Mouse (Mus musculus): ENCODE measurements around the gene Ndn.
A peak's percentile ranks its signal among the peaks of the same experiment; 100 is the strongest.

Ndn gene

DNA sequence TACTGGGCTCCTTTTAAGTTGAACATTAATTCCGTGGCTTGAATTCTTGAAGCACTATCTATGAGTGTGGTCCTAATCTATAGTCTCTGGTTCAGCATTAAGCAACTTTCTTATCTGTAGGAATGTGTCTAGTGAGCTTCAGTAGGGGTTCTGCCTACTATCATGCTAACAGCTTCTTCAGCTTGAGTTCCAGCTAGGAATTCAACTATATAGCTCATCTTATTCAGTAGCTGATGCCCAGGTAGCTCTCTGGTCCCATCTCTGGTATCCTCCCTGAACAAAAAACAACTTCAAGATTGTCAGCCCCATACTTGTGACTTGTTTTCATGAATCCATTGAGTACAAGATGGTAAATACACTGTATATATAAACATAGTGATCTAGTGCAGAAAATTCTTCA lies at the start of gene Ndn:
TSS of gene Ndn (plus strand) at position 301 of the 400 bp plus-strand sequence.
- DNase-seq (ENCODE audit: low read depth, low spot score): no peak

DNA sequence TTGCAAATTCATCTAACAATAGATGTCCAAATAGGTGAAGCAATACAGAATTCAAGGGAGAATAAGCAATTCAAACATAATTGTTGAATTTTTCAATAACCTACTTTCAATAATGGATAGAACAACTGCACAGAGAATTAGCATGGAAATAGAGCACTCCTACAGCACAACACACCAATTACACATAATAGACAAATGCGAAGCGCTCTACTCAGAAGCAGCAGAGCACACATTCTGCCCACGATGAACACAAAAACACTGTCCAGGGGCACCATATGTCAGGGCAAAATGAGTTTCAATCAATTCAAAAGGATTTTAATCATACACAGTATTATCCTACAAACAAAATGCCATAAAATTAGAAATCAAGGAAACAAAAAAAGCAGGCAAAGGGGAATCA lies 43.9 kb upstream of the Ndn start:
- no peak for DNase-seq (ENCODE audit: low read depth, low spot score)

DNA sequence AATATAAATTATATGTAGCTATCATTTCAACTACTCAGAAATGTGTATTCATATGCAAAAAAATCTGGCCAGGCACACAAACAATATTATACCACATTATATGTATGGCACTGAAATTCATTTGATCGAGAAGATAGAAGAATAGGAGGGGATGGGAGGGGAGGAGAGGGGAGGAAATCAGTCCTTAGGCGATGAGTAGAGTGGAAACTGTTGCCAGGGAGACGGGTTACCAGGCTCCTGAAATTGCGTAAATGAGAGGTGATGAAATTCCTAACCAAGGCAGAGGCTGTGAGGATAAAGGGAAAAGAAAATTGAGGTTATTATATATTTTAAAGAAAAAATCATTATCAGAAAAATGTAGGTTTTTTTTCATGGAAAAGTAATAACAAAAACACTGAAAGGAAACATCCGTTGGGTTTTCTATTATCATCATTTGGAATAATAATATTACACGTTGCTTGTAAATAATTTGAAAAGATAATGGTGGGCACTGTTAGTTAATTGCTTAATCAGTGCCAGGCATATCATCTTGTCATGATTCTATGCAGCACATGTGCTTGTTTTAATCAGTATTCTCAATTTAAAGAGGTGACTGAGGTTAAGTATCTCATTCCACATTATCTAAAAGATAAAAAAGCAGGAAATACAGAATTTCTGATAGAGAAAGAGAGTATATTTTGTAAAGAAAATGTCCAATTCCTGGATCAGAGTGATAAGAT lies 39.3 kb upstream of the Ndn start:
- peak; percentile 4 for DNase-seq (ENCODE audit: low read depth, low spot score)

DNA sequence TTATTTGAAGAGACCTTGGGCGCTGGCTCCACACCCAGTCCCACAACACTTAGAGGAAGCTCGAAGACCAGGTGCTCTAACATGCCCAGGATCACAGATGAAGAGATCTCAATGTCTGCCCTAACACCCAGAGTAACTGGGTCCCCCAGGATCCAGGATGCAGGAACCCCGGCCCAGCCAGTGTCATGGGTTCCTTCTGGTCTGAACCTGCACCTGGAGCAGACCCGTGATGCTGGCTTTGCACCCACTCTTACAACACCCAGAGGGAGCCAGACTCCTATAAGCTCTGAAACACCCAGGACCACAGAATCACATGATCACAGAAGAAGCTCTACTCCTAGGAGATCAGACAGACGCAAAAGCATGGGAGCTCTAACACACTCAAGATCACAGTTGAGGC lies 29.6 kb upstream of the Ndn start:
- DNase-seq (ENCODE audit: low read depth, low spot score): no peak

DNA sequence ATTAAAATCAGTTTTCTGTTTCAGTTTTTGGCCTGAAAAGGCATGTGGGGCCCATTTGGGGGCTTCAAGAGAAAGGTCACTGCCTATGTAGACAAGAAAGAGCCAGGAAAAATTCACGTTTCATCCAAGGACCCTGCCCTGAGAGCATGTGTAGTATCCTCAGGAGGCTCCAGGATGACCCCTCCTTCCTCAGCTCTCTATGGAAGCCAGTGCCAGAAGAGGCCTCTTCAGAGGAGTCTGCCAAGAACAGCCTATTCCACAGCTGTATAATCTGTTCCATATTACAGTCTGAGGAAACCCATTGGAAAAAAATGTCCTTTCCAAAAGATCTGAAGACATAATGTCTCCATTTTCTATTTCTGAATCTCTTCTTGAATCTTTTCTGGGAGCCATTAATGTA lies 958 bp upstream of the Ndn start:
- no peak for DNase-seq (ENCODE audit: low read depth, low spot score)

DNA sequence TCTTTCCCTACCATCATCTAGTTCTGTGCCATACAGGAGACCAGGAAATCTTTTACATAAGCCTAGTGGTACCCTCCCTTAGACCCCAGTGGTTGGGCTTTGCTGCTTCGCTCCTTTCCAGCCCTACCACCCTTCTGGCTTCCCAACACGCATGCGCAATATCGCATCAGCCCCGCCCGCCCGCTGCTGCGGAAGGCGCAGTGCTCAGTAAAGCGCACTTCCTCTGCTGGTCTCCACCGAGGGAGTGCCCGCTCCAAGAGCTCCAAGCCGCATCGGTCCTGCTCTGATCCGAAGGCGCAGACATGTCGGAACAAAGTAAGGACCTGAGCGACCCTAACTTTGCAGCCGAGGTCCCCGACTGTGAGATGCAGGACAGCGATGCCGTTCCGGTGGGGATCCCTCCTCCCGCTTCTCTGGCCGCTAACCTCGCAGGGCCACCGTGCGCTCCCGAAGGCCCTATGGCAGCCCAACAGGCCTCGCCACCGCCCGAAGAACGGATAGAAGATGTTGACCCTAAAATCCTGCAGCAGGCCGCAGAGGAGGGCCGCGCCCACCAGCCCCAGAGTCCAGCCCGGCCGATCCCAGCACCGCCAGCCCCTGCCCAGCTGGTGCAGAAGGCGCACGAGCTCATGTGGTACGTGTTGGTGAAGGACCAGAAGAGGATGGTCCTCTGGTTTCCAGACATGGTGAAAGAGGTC lies 1.9 kb downstream of the Ndn start:
- peak; percentile 87 for DNase-seq (ENCODE audit: low read depth, low spot score)

DNA sequence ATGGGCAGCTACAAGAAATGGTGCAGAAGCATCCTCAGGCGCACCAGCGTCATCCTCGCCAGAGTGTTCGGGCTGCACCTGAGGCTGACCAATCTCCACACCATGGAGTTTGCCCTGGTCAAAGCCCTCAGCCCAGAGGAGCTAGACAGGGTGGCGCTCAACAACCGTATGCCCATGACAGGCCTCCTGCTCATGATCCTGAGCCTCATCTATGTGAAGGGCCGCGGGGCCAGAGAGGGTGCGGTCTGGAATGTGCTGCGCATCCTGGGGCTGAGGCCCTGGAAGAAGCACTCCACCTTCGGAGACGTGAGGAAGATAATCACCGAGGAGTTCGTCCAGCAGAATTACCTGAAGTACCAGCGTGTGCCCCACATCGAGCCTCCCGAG lies 2.4 kb downstream of the Ndn start:
- no peak for DNase-seq (ENCODE audit: low read depth, low spot score)

DNA sequence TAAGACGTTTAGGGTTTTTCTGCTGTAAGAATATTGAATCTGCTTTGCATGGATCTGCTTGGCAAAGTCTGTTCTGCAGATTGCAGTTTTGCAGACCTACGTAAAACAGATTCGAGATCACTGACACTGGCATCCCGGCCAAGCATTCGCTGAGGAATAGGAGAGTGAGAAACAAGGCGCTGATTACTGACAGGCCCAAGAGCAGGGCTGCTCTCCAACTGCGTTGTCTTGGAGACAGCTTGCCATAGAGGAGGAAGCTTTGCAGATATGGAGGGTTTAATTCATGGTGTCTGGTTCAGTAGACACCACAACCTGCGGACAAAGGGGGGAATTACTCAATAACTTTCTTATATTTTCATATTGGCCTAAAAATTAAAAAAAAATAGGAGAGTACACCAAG lies 4.9 kb downstream of the Ndn start:
- no peak for DNase-seq (ENCODE audit: low read depth, low spot score)

DNA sequence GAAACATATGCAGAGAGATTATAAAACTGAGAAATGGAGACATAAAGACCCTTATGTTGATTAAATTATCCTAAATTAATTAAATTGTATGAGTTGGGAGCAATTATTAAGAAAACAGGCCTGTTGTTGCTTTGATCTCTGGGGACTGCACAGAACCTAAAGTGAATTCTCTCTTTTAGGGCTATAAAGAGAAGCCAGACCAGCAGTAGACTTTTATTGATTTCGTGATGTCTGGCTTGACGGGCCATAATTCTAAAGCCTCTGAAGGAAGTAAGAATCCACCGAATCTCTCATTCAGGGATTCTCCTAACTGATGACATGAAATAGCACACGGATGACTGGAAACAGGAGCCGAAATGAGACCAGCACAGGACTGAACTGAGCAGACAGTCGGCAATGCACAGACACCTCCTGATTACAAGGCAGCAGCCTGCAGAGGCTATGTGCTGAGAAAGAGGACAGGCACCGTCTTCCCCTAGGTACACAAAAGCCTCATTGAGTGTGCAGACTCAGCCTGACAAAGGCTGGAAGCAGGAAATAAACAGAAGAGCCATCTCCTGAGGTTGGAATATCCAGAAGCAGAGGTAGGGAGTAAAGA lies 18.8 kb downstream of the Ndn start:
- DNase-seq (ENCODE audit: low read depth, low spot score): no peak

DNA sequence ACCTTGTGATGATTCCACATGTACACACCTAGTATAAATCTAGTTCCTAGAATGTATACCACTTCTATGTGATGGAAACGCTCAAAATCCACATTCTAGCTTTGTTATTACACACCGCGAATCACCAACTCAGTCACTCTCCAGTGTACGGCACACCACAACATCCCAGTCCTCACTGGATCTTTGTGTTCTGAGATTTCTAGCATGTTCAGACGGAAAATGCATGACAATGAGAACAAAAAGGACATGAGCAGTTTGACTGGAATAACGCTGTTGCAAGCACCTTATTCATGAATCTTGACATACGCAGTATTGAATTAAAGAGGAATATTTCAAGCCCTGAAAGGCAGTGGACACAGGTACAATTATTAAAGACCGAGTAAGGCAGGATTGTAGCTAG lies 20.4 kb downstream of the Ndn start:
- no peak for DNase-seq (ENCODE audit: low read depth, low spot score)

DNA sequence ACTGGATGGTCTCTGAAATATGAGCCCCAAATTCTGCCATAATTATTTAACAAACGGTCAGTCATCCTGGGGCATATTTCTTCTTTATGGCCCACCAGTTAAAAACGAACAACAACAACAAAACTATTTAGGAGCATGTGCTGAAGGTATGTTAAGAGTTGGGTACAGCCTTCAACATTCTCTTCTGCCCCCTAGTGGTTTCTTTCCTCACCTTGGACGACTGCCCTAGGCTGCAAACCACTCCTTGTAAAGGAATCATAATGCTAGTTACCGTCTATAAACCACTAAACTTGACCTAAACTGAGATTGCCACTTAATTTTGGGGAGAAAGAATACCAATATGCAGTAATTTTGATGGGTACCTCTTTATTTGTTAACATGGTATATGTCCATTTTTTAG lies 29.3 kb downstream of the Ndn start:
- peak; percentile 32 for DNase-seq (ENCODE audit: low read depth, low spot score)

DNA sequence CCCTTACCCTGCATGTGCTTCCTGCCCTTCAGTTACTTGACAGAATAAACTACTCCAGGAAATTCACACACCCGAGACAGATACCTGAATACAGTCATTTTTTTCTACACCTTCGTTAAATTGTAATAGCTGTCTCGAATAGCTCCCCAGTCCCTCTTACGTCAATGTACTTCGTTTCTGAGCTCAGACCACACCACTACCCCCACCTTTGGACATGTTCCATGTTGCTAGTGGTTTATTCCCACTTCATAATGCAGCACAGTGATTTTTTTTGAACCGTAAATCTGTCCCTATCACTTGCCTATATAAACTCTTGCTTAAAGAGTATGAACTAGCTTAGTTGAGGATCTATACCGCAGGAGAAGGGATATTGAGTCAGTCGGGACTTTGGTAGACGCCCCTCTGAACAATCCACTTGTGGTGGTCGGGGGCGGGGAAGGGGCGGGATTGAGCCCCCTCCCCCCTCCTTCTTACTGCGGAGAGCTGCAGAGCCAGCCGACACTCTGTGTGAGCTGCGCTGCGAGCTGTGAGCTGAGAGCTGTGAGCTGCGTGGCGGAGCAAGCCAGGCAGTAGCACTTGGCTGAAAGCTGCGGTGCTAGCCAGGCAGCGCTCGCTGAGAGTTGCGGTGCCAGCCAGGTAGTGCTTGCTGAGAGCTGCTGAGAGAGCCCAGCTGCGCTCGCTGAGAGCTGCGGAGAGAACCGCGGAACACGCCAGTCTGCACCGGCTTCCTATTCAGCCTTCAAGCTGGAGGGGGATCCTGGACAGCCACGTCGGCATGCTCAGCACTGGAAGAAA lies 30.3 kb downstream of the Ndn start, which contains the start of gene Magel2:
TSS of gene Magel2 (plus strand) at position 501 of the 795 bp plus-strand sequence.
- DNase-seq (ENCODE audit: low read depth, low spot score): peak; percentile 78

DNA sequence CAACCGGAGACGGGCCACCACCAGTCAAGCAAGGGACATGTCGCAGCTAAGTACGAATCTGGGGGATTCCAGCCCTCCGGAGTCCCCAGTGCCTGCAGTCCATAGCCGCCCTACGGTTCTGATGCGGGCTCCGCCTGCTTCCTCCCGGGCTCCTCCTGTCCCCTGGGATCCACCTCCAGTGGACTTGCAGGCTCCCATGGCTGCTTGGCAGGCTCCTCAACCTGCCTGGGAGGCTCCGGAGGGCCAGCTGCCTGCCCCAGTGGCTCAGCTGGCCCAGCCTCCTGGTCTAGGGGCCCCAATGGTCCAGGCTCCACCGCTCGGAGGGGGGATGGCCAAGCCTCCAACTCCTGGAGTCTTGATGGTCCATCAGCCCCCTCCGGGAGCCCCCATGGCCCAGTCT lies 30.9 kb downstream of the Ndn start:
- DNase-seq (ENCODE audit: low read depth, low spot score): peak; percentile 12

DNA sequence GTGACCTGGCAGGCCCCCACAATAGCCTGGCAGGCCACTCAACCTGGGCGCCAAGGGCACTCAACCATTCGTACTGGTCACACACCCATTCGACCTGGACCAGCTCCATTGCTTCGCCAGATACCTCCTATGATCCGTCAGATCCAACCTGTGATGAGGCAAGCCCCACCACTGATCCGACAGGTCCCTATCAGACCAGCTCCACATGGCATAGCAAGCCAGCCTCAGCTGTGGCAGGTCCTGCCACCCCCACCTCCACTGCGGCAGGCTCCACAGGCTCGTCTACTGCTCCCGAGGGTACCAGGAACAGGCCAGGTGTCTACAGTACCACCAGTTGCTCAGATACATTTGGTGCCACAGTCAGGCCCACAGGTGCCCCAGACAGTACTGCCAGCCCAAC lies 32.2 kb downstream of the Ndn start:
- no peak for DNase-seq (ENCODE audit: low read depth, low spot score)

DNA sequence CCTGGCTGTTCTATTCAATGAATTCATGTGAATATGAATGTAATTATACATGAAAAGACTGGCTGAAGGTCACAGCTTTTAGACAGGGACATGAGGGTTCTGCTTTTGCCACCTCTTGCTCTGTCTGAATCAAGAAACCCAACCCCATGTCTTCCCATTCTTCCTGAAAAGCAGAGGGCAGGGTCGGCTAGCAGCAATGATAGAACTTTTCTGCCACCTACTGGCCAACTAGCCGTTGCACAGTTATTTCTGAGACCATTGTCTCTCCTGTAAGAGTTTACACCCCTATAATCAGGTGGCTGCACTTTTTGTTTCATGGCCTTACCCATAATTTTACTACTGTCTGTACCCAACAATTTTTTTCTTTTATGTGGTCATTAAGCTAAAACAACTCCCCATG lies 36.0 kb downstream of the Ndn start:
- DNase-seq (ENCODE audit: low read depth, low spot score): peak; percentile 50

DNA sequence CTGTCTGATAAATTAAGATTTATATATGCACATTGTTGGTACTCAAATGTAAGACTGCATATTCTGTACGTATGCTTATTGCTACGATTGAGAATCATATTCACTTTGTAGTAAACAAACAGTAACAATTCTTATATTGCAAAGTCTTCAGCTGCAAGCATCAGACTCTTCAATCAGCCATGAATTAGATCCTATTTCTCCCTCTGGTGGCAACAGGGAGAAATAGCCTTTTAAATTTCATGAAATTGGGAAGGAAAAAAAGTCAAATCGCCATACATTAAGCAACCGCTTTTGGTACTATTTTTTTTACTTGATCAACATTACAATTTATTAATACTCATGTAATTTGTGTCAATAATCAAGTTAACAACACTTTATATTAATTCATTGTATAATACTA lies 41.9 kb downstream of the Ndn start:
- DNase-seq (ENCODE audit: low read depth, low spot score): no peak

DNA sequence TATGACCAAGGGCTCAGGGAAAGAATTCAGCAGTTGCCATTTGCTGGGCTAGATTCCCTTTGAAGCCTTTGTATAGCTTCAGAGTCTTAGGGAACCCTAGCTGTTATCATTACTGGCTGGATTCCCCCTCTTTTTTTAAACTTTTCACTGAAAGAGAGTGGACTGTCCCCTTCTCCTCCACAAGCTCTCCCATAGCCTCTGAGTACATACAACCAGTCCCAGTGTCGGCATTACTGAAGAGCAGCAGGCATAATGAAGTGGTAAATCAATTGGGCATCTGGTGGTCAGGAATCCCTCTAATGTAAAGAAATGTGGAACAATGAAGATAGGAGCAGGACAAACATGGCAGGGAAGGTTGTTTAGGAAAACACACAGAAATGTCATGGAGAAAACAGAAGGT lies 45.8 kb downstream of the Ndn start:
- DNase-seq (ENCODE audit: low read depth, low spot score): no peak

All from mesoderm, embryonic 11.5 days (tissue).